Mouse (Mus musculus) liver, postnatal 0 days (tissue): Measurements from ENCODE around the gene Shisa2. TPM values are rescaled to one million over a fixed set of nuclear protein-coding genes. Genes with fewer than 3 reads are reported as not detected.

Source experiments
- ATAC-seq: fragments of 200-750 bp; cut with Nextera tagmentation; 2 replicates; pipeline ENCODE4 v1.8.0; 2017; ENCODE audit warnings: mild to moderate bottlenecking, moderate library complexity
- DNase-seq: peaks from one replicate; pipeline ENCODE4 v3.0.0-alpha.2; 2016
- H3K27ac ChIP-seq: fragments of 300-500 bp; sonication (generic); 2 replicates; pipeline ENCODE4 v1.5.1; 2014; ENCODE audit warnings: antibody characterized with exemption, moderate library complexity, mild to moderate bottlenecking, low read depth
- H3K27me3 ChIP-seq: fragments of 300-500 bp; sonication (generic); 2 replicates; pipeline ENCODE4 v1.6.1; 2014; ENCODE audit warnings: low read length, control low read depth, mixed read lengths; ENCODE audit not compliant: insufficient read depth
- H3K36me3 ChIP-seq: fragments of 300-500 bp; sonication (generic); replicated peaks from 2 replicates; pipeline ENCODE4 v1.6.1; 2014; ENCODE audit warnings: mild to moderate bottlenecking, control low read depth, low read length, moderate library complexity, mixed read lengths; ENCODE audit not compliant: insufficient read depth
- H3K4me1 ChIP-seq: fragments of 300-500 bp; sonication (generic); 2 replicates; pipeline ENCODE4 v1.6.1; 2014; ENCODE audit warnings: antibody characterized with exemption, mild to moderate bottlenecking, control low read depth; ENCODE audit not compliant: insufficient read depth
- H3K4me2 ChIP-seq: fragments of 300-500 bp; sonication (generic); 2 replicates; pipeline ENCODE4 v1.6.1; 2014; ENCODE audit warnings: low read depth, mild to moderate bottlenecking, low read length, moderate library complexity, mixed read lengths
- H3K4me3 ChIP-seq: fragments of 300-500 bp; sonication (generic); 2 replicates; pipeline ENCODE4 v1.5.1; 2014; ENCODE audit warnings: low read depth, low read length
- H3K9ac ChIP-seq: fragments of 300-500 bp; sonication (generic); replicated peaks from 2 replicates; pipeline ENCODE4 v1.6.1; 2014; ENCODE audit warnings: mild to moderate bottlenecking, moderate library complexity
- H3K9me3 ChIP-seq: fragments of 300-500 bp; sonication (generic); 2 replicates; pipeline ENCODE4 v1.6.1; 2016; ENCODE audit warnings: mild to moderate bottlenecking, control low read depth, low read length, mixed read lengths
- CTCF ChIP-seq: sonication (generic); IDR thresholded peaks from 2 replicates; pipeline ENCODE4 v1.5.1; 2016; ENCODE audit warnings: antibody characterized with exemption, low read depth
- EP300 ChIP-seq: IDR thresholded peaks from 2 replicates; pipeline ENCODE4 v1.6.1; 2016; ENCODE audit warnings: antibody characterized with exemption, low read depth, mild to moderate bottlenecking
- WGBS: fragments of 180-500 bp; shearing (Covaris S2); extraction: QIAGEN DNeasy Blood & Tissue Kit; methylation state at CpG from one replicate; pipeline ENCODE4 v1.1.7; 2014; ENCODE audit not compliant: insufficient replicate concordance; 5-methylcytosine and 5-hydroxymethylcytosine counted together
- polyA plus RNA-seq: library from polyadenylated mRNA; unstranded; fragments of >200 nt; fragmentation: Nextera tagmentation; extraction: Ambion mirVana; gene quantifications from 2 replicates; pipeline ENCODE4 v1.2.1, GENCODE M21; 2015

Shisa2 gene
- 0.26 and 0.50 TPM in 2 replicates for polyA plus RNA-seq

DNA sequence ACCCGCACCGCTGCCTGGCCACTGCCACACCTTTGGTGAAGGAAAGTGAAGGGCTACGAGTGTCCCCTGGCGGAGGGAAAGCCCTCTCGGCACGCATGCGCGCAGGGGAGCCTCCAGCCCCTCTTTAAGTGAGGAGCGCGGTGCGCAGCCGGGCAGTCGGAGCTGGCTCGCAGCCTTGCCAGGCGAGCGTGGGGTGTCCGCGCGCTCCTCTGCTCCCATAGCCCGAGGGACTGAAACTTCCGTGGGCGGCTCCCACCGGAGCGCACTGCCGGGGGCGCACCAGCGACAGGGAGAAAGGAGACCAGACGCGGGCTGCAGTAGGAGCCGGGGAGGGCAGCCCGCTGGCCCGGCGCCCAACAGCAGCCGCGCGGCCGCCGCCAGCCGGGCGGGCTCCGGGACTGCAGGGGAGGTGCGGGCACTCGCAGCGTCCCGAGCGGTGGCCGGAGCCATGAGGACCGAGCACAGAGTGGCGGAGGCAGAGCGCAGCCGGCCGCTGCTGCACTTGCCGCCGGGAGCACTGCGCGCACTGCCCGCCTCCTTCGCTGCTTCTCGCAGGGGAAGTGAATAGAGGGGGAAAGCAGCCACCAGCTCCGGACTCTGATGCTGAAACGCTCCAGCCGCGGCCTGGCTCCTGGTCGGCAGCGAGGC, at the start of gene Shisa2:
TSS of gene Shisa2 (plus strand) at position 151 of the 648 bp plus-strand sequence.
- Histone ChIP-seq H3K9me3 (no peaks in the 10 kb centered on the region), H3K4me3 (peak within 1 kb of the TSS; percentile 53), H3K4me2 (peak within 1 kb of the TSS; percentile 95), H3K27ac (no peak within 1 kb of the TSS), H3K36me3 (no peaks in the 10 kb centered on the region), H3K9ac (peak within 1 kb of the TSS; percentile 41), H3K27me3 (peaks cover 32% of the 10 kb centered on the region), H3K4me1 (peaks cover 12% of the 10 kb centered on the region)
- TF ChIP-seq EP300 (no peak), CTCF (peak; percentile 51)
- ATAC-seq, result peak; percentile 67
- WGBS, result 1% methylated on average over 58 of the region's 65 CpGs
- DNase-seq, result peak; percentile 64

DNA sequence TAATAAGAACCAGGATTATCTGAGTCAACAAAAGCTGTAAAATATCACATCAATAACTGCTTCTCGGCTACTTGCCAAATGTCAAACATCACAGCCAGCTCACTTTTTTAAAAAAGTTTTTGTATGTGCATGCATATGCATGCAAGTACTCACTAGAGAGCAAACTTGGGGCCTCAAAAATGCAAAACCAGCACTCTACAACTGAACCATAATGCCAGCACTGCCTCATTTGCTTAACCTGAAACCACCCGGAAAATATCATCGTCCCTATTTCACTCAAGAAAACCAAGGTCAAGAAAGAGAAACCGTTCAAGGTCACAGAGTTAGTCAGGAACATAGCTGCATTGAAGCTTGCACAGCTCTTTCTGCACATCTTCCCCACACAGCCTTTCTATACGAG, 48.7 kb upstream of the Shisa2 start:
- Histone ChIP-seq H3K9ac (no peak overlapping the region), H3K4me3 (no peak overlapping the region), H3K4me2 (no peak overlapping the region), H3K4me1 (no peaks in the 10 kb centered on the region), H3K9me3 (no peaks in the 10 kb centered on the region), H3K27ac (no peak overlapping the region), H3K36me3 (peaks cover 34% of the 10 kb centered on the region), H3K27me3 (no peaks in the 10 kb centered on the region)
- TF ChIP-seq EP300 (no peak), CTCF (no peak)
- ATAC-seq (no peak), DNase-seq (no peak)
- WGBS, result 84% methylated on average over 5 of the region's 5 CpGs

DNA sequence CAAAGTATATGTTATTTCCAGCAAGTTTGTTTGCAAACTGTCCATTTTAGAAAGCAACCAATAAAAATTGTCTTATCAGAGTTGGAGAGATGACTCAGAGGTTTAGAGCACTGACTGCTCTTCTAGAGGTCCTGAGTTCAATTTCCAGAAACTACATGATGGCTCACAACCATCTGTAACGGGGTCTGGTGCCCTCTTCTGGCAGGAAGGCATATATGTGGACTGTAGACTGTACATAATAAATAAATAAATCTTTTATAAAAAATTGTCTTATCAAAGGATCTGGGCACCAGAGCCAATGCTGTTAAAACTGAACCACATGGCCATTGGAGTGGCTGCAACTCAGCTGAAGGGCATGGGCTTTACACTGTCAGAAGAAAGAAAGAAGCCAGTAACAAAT, 34.5 kb upstream of the Shisa2 start:
- peaks cover 45% of the 10 kb centered on the region for H3K36me3 ChIP-seq
- H3K9me3 ChIP-seq, result no peaks in the 10 kb centered on the region
- ATAC-seq (no peak), DNase-seq (no peak)
- H3K9ac ChIP-seq, result no peak overlapping the region
- no peak overlapping the region for H3K4me3 ChIP-seq
- no peaks in the 10 kb centered on the region for H3K4me1 ChIP-seq
- no peaks in the 10 kb centered on the region for H3K27me3 ChIP-seq
- 70% methylated on average over 1 of the region's 1 CpGs for WGBS
- no peak overlapping the region for H3K4me2 ChIP-seq
- H3K27ac ChIP-seq, result no peak overlapping the region
- TF ChIP-seq EP300, result no peak
- TF ChIP-seq CTCF, result peak; percentile 55

DNA sequence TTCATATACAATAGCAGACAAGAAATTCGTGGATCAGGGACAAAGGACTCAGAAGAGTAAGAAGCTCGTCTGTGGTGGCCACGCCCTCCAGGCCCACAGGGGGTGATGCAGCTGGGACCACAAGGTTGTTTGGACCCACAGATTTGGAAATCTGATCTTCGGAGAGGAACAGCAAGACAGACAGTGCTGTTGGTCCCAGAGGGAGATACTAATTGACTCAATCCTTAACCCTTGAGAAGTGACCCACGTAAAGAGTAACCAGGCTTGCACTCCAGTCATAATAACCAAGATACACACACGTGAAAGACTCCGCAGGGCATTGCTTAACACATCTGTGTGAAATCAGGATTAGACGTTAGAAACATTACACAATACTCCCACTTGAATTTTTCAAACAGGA, 33.2 kb upstream of the Shisa2 start:
- Histone ChIP-seq H3K27ac (no peak overlapping the region), H3K4me2 (no peak overlapping the region), H3K9me3 (no peaks in the 10 kb centered on the region), H3K4me3 (no peak overlapping the region), H3K9ac (no peak overlapping the region), H3K27me3 (no peaks in the 10 kb centered on the region), H3K4me1 (peaks cover 4% of the 10 kb centered on the region; the same call in 1 of the 2 replicates), H3K36me3 (peaks cover 32% of the 10 kb centered on the region)
- 65% methylated on average over 8 of the region's 8 CpGs for WGBS
- no peak for TF ChIP-seq EP300
- no peak for TF ChIP-seq CTCF
- DNase-seq (no peak), ATAC-seq (no peak)

DNA sequence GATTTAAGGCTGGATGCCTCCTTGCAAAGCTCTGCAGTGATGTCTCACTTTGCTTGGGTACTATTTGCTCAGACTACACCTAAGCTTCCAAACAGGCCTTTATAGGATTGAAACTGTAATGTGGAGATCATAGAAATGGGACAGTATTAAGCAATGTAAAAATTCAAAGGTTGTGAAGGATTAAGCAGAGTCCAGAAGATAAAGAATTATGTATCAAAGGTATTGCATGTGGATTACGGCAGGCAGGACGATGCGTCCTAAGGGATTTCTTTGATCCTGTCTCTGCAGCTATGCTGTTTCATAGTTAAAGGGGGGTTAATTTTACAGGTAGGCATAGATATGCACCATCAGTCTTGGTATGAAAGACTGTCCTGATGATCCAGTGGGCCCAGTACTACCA, 32.5 kb upstream of the Shisa2 start:
- TF ChIP-seq CTCF (no peak), EP300 (no peak)
- WGBS, result 92% methylated on average over 3 of the region's 3 CpGs
- no peak for DNase-seq
- Histone ChIP-seq H3K36me3 (peaks cover 31% of the 10 kb centered on the region), H3K4me2 (no peak overlapping the region), H3K27me3 (no peaks in the 10 kb centered on the region), H3K9ac (no peak overlapping the region), H3K4me3 (no peak overlapping the region), H3K4me1 (peaks cover 7% of the 10 kb centered on the region; the same call in 1 of the 2 replicates), H3K27ac (no peak overlapping the region), H3K9me3 (no peaks in the 10 kb centered on the region)
- ATAC-seq, result no peak

DNA sequence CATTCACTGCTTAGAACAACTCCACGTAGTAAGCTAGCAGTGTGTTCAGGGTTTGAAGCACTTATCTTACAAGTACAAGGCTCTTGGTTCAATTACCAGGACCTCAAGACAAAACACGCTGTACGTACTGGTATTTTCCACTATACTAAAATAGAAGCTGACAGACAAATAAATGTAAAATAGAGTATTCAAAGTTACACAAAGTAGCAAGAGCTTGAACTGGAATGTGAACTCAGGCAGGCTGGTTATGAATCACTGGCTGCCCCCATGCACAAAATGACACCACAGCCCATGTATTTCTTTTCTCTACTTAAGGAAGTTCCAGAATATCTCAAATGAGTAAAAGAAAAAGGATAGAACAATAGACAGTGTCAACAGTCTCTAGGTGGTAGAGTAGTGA, 30.1 kb upstream of the Shisa2 start:
- Histone ChIP-seq H3K27ac (no peak overlapping the region), H3K36me3 (peaks cover 10% of the 10 kb centered on the region), H3K4me1 (peaks cover 7% of the 10 kb centered on the region; the same call in 1 of the 2 replicates), H3K9me3 (no peaks in the 10 kb centered on the region), H3K4me2 (no peak overlapping the region), H3K9ac (no peak overlapping the region), H3K4me3 (no peak overlapping the region), H3K27me3 (no peaks in the 10 kb centered on the region)
- DNase-seq (no peak), ATAC-seq (no peak)
- 89% methylated on average over 3 of the region's 3 CpGs for WGBS
- TF ChIP-seq CTCF (no peak), EP300 (no peak)
